Mouse (Mus musculus) cerebral cortex, adult 2 months (tissue): ENCODE measurements around the gene Hs2st1.

Experiments
- WGBS: fragments of 180-500 bp; shearing (Covaris S2); methylation state at CpG from one replicate; pipeline ENCODE4 v1.1.7; 2018; 5-methylcytosine and 5-hydroxymethylcytosine counted together

Gene Hs2st1

GRCm38 (mm10) chr3:144508342-144508741 is 61.6 kb downstream of the Hs2st1 start:
- WGBS = 69% methylated on average over 4 of the region's 4 CpGs

GRCm38 (mm10) chr3:144507885-144508284 is 62.1 kb downstream of the Hs2st1 start:
- 35% methylated on average over 5 of the region's 5 CpGs for WGBS

- 46% methylated on average over 3 of the region's 3 CpGs for WGBS
These were observed 63.8 kb downstream of the Hs2st1 start for GRCm38 (mm10) chr3:144506213-144506612.

GRCm38 (mm10) chr3:144501930-144502329 is 68.1 kb downstream of the Hs2st1 start:
- WGBS = 57% methylated on average over 7 of the region's 7 CpGs

- 54% methylated on average over 5 of the region's 5 CpGs for WGBS
These were observed 73.2 kb downstream of the Hs2st1 start for GRCm38 (mm10) chr3:144496762-144497161.

- 40% methylated on average over 5 of the region's 5 CpGs for WGBS
These were observed 75.1 kb downstream of the Hs2st1 start for GRCm38 (mm10) chr3:144494838-144495237.

- 87% methylated on average over 2 of the region's 2 CpGs for WGBS
These were observed 81.2 kb downstream of the Hs2st1 start for GRCm38 (mm10) chr3:144488787-144489186.

GRCm38 (mm10) chr3:144480595-144480994 is 89.4 kb downstream of the Hs2st1 start:
- WGBS = 65% methylated on average over 5 of the region's 5 CpGs

GRCm38 (mm10) chr3:144478427-144478794 is 91.6 kb downstream of the Hs2st1 start:
- WGBS = 44% methylated on average over 7 of the region's 7 CpGs

GRCm38 (mm10) chr3:144477707-144478426 is 92.1 kb downstream of the Hs2st1 start:
- 58% methylated on average over 12 of the region's 12 CpGs for WGBS

GRCm38 (mm10) chr3:144475891-144476290 is 94.1 kb downstream of the Hs2st1 start:
- WGBS = 66% methylated on average over 5 of the region's 5 CpGs

- 88% methylated on average over 5 of the region's 5 CpGs for WGBS
These were observed 95.3 kb downstream of the Hs2st1 start for GRCm38 (mm10) chr3:144474726-144475125.

- 64% methylated on average over 3 of the region's 3 CpGs for WGBS
These were observed 98.0 kb downstream of the Hs2st1 start for GRCm38 (mm10) chr3:144471954-144472353.

- WGBS = 76% methylated on average over 14 of the region's 14 CpGs
These were observed 99.1 kb downstream of the Hs2st1 start for GRCm38 (mm10) chr3:144470901-144471300.

GRCm38 (mm10) chr3:144467521-144467920 is 102.5 kb downstream of the Hs2st1 start:
- 62% methylated on average over 10 of the region's 10 CpGs for WGBS

- 68% methylated on average over 8 of the region's 8 CpGs for WGBS
These were observed 103.8 kb downstream of the Hs2st1 start for GRCm38 (mm10) chr3:144466108-144466678.

- 83% methylated on average over 10 of the region's 10 CpGs for WGBS
These were observed 107.3 kb downstream of the Hs2st1 start for GRCm38 (mm10) chr3:144462679-144463078.

- WGBS = 62% methylated on average over 5 of the region's 5 CpGs
These were observed 109.7 kb downstream of the Hs2st1 start for GRCm38 (mm10) chr3:144460183-144460788.

- WGBS = 57% methylated on average over 8 of the region's 8 CpGs
These were observed 110.7 kb downstream of the Hs2st1 start for GRCm38 (mm10) chr3:144459285-144459697.

- WGBS = 47% methylated on average over 19 of the region's 19 CpGs
These were observed 116.1 kb downstream of the Hs2st1 start for GRCm38 (mm10) chr3:144453701-144454430.

GRCm38 (mm10) chr3:144448977-144449376 is 121.0 kb downstream of the Hs2st1 start:
- WGBS = 79% methylated on average over 6 of the region's 6 CpGs

- 89% methylated on average over 9 of the region's 9 CpGs for WGBS
These were observed 122.1 kb downstream of the Hs2st1 start for GRCm38 (mm10) chr3:144447917-144448316.
